Mouse (Mus musculus): ENCODE results near the gene Znrf4. TPM values are rescaled to one million over a fixed set of nuclear protein-coding genes. Genes with fewer than 3 reads are reported as not detected.

Znrf4 gene
- polyA plus RNA-seq, 1 experiment from 2014 or later: not detected

- ATAC-seq (ENCODE audit: extremely low read depth, insufficient number of reproducible peaks, low FRiP score, low TSS enrichment): no peak
- Histone ChIP-seq H3K4me2 (no peak overlapping the region), H3K36me3 (no peaks in the 10 kb centered on the region), H3K9me3 (no peaks in the 10 kb centered on the region), H3K27ac (replicated peaks) (no peak overlapping the region), H3K4me1 (no peaks in the 10 kb centered on the region), H3K4me3 (no peak overlapping the region), H3K9ac (no peak overlapping the region), H3K27me3 (replicated peaks) (peaks cover 10% of the 10 kb centered on the region; the same call in 1 of the 2 replicates)
- WGBS: 62% methylated on average over 4 of the region's 4 CpGs
These were observed 12.7 kb upstream of the Znrf4 start for GRCm38 (mm10) chr17:56524943-56525342.

- Histone ChIP-seq H3K4me2 (no peak overlapping the region), H3K9ac (no peak overlapping the region), H3K9me3 (no peaks in the 10 kb centered on the region), H3K4me3 (no peak overlapping the region), H3K4me1 (no peaks in the 10 kb centered on the region), H3K36me3 (no peaks in the 10 kb centered on the region), H3K27ac (replicated peaks) (no peak overlapping the region), H3K27me3 (replicated peaks) (peaks cover 10% of the 10 kb centered on the region; the same call in 1 of the 2 replicates)
- WGBS: 40% methylated on average over 1 of the region's 1 CpGs
- no peak for ATAC-seq (ENCODE audit: extremely low read depth, insufficient number of reproducible peaks, low FRiP score, low TSS enrichment)
These were observed 10.5 kb upstream of the Znrf4 start for GRCm38 (mm10) chr17:56522744-56523143.

DNA sequence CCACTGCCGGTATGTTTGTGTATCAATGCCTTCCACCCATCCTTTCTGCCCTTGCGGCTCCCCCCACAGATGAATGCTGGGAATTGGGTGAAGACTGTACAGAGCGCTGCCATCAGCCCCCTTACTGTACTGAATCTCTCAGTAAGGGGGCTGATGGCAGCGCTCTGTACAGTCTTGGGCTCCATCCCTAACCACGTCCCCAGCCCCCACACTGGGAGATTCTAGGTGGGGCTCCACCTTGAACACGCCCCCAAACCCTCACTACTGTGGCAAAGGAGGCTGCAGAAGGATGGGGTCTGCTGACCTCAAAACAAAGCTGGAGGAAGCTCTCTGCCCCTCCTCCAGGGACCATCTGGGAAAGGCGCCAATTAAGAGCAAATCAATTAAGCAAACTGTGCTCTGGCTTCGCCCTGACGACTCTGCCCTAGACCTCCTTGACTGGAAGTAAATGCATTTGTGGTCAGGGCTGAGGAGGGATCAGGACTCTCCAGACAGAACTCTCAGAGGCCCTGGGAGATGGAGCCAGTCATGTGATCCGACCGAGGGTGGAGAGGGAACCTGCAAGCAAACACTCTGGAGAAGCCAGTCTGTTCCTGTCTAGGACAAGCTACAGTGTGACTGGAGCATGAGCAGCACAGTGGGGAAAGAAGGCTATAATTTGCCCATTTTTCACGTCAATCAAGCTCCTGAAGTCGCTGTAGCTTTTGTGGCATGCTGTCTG is 3.6 kb upstream of the Znrf4 start:
- Histone ChIP-seq H3K27me3 (replicated peaks) (peaks cover 65% of the 10 kb centered on the region), H3K4me2 (no peak overlapping the region), H3K9ac (peak overlapping the region; percentile 16; the same call in 1 of the 2 replicates), H3K27ac (replicated peaks) (no peak overlapping the region), H3K9me3 (peaks cover 3% of the 10 kb centered on the region; the same call in 1 of the 2 replicates), H3K4me1 (peaks cover 19% of the 10 kb centered on the region), H3K36me3 (no peaks in the 10 kb centered on the region), H3K4me3 (no peak overlapping the region)
- ATAC-seq (ENCODE audit: extremely low read depth, insufficient number of reproducible peaks, low FRiP score, low TSS enrichment): no peak; the same call in 1 of the 2 replicates
- WGBS: 15% methylated on average over 13 of the region's 13 CpGs

DNA sequence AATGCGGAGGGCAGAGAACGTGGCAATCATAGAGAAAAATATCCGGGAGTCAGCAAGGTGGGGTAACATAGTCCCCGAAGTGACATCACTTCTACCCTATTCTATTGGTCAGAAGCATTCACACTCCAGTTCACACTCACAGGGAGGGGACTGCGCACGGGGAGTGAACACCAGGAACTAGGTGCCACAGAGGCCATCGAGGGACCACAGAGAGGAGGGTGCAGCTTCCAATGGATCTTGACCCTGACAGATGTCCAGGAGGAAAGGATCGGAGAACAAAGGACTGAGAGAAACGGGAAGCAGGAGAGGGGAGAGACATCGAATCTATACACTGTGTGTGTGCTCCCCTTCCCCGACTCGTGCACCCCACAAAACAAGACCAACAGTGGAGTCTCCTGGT is 2.7 kb upstream of the Znrf4 start:
- Histone ChIP-seq H3K27me3 (replicated peaks) (peaks cover 74% of the 10 kb centered on the region), H3K4me1 (peaks cover 20% of the 10 kb centered on the region), H3K27ac (replicated peaks) (no peak overlapping the region), H3K36me3 (no peaks in the 10 kb centered on the region), H3K9me3 (peaks cover 3% of the 10 kb centered on the region; the same call in 1 of the 2 replicates), H3K4me3 (no peak overlapping the region), H3K9ac (no peak overlapping the region), H3K4me2 (no peak overlapping the region)
- 54% methylated on average over 12 of the region's 12 CpGs for WGBS
- ATAC-seq (ENCODE audit: extremely low read depth, insufficient number of reproducible peaks, low FRiP score, low TSS enrichment): no peak

DNA sequence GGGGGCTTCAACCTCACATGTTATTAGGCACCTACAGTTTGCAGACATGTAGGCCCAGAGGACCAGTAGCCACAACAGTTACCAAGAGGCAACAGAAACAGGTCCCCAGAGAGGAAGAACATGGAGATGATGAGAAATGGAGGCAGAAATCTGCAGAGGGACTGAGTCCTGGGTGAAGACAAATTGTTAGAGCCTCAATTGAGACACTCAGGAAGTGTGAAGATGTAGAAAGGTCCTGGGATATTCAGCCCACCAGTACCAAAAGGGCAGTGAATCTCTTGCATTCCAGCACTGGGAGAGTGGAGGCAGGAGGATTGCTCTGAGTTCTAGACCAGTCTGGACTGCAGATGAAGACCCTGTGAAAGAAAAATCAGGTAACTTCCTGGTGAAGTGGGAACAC is 2.1 kb upstream of the Znrf4 start:
- no peak overlapping the region for H3K9ac ChIP-seq

DNA sequence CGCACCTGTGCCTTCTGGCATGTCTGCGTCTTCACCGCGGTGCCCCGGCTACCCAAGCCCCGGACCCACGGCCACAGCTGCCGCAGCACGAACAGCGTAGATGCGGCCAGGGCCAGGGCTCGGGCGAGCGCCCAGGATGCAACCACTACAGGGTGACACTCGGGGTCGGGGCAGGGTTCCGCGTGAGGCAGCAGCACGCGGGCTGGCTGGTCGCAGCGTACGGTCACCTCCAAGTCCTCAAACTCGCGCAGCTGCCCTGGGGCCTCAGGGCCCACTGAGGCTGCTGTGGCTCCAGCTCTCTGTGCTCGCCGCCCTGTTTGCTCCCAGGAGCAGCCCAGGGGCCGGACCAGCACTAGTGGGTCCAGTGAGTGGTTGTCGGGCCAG is 532 bp downstream of the Znrf4 start:
- H3K9me3 ChIP-seq: peaks cover 3% of the 10 kb centered on the region; the same call in 1 of the 2 replicates
- no peak for ATAC-seq (ENCODE audit: extremely low read depth, insufficient number of reproducible peaks, low FRiP score, low TSS enrichment)
- H3K4me1 ChIP-seq: peaks cover 29% of the 10 kb centered on the region
- H3K36me3 ChIP-seq: no peaks in the 10 kb centered on the region
- H3K27ac ChIP-seq (replicated peaks): no peak overlapping the region
- H3K4me3 ChIP-seq: peak overlapping the region; percentile 37
- H3K9ac ChIP-seq: no peak overlapping the region
- 19% methylated on average over 29 of the region's 29 CpGs for WGBS
- H3K4me2 ChIP-seq: peak overlapping the region; percentile 60
- H3K27me3 ChIP-seq (replicated peaks): peaks cover 85% of the 10 kb centered on the region

More for the DNA sequence above, 2.1 kb upstream of the Znrf4 start:
- no peak for ATAC-seq (ENCODE audit: extremely low read depth, insufficient number of reproducible peaks, low FRiP score, low TSS enrichment)
- no peaks in the 10 kb centered on the region for H3K36me3 ChIP-seq
- H3K27me3 ChIP-seq (replicated peaks): peaks cover 80% of the 10 kb centered on the region
- H3K4me1 ChIP-seq: peaks cover 20% of the 10 kb centered on the region
- no peak overlapping the region for H3K4me3 ChIP-seq
- no peak overlapping the region for H3K4me2 ChIP-seq
- H3K9me3 ChIP-seq: peaks cover 3% of the 10 kb centered on the region; the same call in 1 of the 2 replicates
- H3K27ac ChIP-seq (replicated peaks): no peak overlapping the region

DNA sequence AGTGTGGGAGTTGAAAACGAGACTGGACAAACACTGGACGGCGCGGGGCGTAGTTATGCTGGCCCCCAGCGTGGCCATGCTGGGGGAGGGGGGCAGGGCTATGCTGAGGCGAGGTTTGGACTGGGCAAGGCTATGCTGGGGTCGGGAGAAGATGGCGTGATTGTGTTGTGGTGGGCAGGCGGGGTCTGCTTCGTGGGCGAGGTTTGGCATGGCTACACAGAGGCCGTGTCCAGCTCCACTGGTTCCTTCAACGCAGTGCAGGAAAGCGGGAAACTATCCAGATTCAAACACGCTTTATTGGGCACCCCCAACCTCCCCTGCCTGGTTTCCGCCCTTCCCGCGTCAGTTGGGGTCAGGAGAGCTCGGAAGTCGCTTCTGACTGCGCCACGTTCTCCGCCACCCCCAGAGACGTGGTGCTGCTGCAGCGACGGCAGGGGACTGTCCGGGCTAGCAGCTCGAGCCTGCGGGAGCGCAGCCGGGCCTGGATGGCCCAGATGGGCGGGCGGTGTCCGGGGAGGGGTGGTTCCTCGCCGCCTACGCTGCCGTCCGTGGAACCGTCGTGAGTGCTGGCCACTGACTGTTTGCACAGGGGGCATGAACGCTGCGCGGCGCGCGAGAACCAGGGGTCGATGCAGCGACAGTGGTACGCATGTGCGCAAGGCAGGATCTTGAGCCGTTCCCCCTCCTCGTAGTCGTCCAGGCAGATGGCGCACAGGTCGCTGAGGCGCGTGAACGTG is 1.1 kb downstream of the Znrf4 start:
- Histone ChIP-seq H3K27me3 (replicated peaks) (peaks cover 79% of the 10 kb centered on the region), H3K9ac (peak overlapping the region; percentile 56)
- no peak for ATAC-seq (ENCODE audit: extremely low read depth, insufficient number of reproducible peaks, low FRiP score, low TSS enrichment)

GRCm38 (mm10) chr17:56510473-56510969 is 1.7 kb downstream of the Znrf4 start:
- no peak overlapping the region for H3K27ac ChIP-seq (replicated peaks)
- H3K27me3 ChIP-seq (replicated peaks): peaks cover 73% of the 10 kb centered on the region
- H3K36me3 ChIP-seq: no peaks in the 10 kb centered on the region
- peak overlapping the region; percentile 37 for H3K4me3 ChIP-seq
- H3K9ac ChIP-seq: no peak overlapping the region
- H3K4me2 ChIP-seq: peak overlapping the region; percentile 60; the same call in 1 of the 2 replicates
- ATAC-seq (ENCODE audit: extremely low read depth, insufficient number of reproducible peaks, low FRiP score, low TSS enrichment): no peak
- 20% methylated on average over 27 of the region's 27 CpGs for WGBS
- H3K9me3 ChIP-seq: 0 out of 2 replicates have a peak, but pooled peaks cover 3% of the 10 kb centered on the region
- H3K4me1 ChIP-seq: peaks cover 25% of the 10 kb centered on the region

More for the DNA sequence above, 1.1 kb downstream of the Znrf4 start:
- H3K27ac ChIP-seq (replicated peaks): no peak overlapping the region
- no peaks in the 10 kb centered on the region for H3K36me3 ChIP-seq
- 7% methylated on average over 60 of the region's 60 CpGs for WGBS
- peak overlapping the region; percentile 37 for H3K4me3 ChIP-seq
- 0 out of 2 replicates have a peak, but pooled peaks cover 3% of the 10 kb centered on the region for H3K9me3 ChIP-seq
- H3K4me2 ChIP-seq: peak overlapping the region; percentile 60
- peaks cover 31% of the 10 kb centered on the region for H3K4me1 ChIP-seq

DNA sequence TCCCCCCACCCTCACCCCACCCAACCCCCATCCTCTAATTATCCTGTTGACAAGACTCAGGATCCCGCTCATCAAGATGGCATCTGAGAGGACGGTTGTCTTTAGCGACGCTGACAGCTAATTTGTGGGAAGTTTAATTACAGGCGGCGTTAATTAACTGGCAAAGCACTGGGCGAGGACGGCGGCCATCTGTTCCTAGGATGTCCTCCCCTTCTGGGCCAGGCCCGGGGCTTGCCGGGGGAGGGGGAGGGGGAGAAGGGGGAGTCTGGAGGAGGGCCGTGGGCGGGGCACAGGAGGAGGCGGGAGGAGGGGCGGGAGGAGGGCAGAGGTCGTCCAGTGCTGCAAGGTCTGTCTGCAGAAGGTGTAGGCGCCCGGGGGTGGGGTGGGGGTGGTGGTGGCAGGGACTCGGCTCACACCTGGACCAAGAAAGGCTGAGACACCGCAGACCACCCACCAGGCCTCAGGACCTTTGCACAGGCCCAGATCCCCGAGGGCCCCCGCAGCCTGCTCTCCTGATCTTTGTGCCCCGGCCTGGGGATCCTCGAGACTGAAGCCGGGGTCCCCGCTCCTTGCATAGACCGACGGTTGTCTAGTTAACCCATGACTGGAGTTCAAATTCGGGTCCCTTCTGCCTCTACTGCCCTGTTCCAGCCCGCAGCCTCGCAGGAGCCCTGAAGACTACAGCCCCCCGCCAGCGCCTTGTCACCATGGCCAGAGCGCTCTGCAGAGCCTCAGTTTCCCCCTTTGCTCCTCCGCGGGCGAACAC is 2.3 kb downstream of the Znrf4 start:
- peaks cover 21% of the 10 kb centered on the region for H3K4me1 ChIP-seq
- no peak for ATAC-seq (ENCODE audit: extremely low read depth, insufficient number of reproducible peaks, low FRiP score, low TSS enrichment)
- WGBS: 6% methylated on average over 32 of the region's 37 CpGs
- peak overlapping the region; percentile 2; the same call in 1 of the 2 replicates for H3K4me3 ChIP-seq
- H3K9me3 ChIP-seq: 0 out of 2 replicates have a peak, but pooled peaks cover 3% of the 10 kb centered on the region
- peaks cover 67% of the 10 kb centered on the region for H3K27me3 ChIP-seq (replicated peaks)
- no peaks in the 10 kb centered on the region for H3K36me3 ChIP-seq
- no peak overlapping the region for H3K27ac ChIP-seq (replicated peaks)
- H3K9ac ChIP-seq: 0 out of 2 replicates have a peak overlapping the region, but pooled peaks have one; percentile 11
- peak overlapping the region; percentile 9; the same call in 1 of the 2 replicates for H3K4me2 ChIP-seq

GRCm38 (mm10) chr17:56509021-56509640 is 3.1 kb downstream of the Znrf4 start:
- Histone ChIP-seq H3K36me3 (no peaks in the 10 kb centered on the region), H3K4me3 (no peak overlapping the region), H3K4me1 (peaks cover 21% of the 10 kb centered on the region), H3K9me3 (peaks cover 10% of the 10 kb centered on the region; the same call in 1 of the 2 replicates), H3K27me3 (replicated peaks) (peaks cover 59% of the 10 kb centered on the region), H3K4me2 (0 out of 2 replicates have a peak overlapping the region, but pooled peaks have one; percentile 9), H3K27ac (replicated peaks) (no peak overlapping the region), H3K9ac (0 out of 2 replicates have a peak overlapping the region, but pooled peaks have one; percentile 11)
- no peak for ATAC-seq (ENCODE audit: extremely low read depth, insufficient number of reproducible peaks, low FRiP score, low TSS enrichment)
- 46% methylated on average over 10 of the region's 10 CpGs for WGBS
